Mouse (Mus musculus) embryo, embryonic 10 days (tissue): ENCODE measurements at regions not wholly inside any gene's neighbourhood (a gene's known extent, or its start where the extent isn't known, plus 50 kb on each side); places are given as distances from the start of the nearest gene placed in this dataset.
"Not testable (repeated sequence)": the region's sequence is repeated elsewhere in the genome, so short reads cannot be mapped to it uniquely, and the experiment has no call there.

Source experiments
- DNase-seq: peaks from one replicate; pipeline ENCODE4 v3.0.0-alpha.2; 2015; ENCODE audit warnings: low spot score

DNA sequence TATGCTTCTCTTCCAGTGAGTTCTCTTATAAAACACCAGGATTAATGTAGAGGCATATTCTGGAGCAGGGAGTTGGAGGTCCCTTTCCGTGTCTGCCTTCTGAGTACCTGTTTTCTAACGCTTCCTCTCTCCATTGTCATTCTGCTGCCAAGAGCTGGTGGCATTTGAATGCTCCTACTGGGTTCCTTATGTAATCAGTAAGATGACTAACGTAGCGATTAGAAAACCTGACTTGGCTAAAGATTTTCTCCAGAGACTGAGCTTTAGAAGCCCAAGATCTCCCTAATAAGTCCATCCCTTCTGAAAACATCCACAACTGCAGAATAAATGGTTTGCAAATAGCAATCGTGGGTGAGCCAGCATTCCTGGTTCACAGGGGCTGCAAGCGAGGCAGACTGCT, 174.5 kb downstream of the Dhx15 start:
- no peak for DNase-seq

DNA sequence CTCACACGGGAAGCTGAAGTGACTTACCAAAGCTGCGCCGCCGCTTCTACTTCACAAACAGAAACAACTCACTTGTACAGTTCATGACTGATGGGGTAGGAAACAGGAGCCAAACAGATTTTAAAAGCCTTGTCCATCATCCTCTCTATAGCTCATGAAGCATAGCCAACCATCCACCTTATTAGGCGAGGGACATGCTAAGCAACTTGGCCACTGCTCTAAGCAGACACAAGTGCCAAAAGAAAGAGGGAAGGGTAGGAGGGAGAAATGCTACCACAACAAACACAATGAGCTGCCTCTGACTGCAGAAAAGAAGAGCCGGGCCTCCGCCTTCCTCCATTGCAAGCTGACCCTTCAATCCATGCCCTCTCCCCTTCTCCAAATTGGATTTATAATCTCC, 179.9 kb downstream of the Dhx15 start:
- no peak for DNase-seq

DNA sequence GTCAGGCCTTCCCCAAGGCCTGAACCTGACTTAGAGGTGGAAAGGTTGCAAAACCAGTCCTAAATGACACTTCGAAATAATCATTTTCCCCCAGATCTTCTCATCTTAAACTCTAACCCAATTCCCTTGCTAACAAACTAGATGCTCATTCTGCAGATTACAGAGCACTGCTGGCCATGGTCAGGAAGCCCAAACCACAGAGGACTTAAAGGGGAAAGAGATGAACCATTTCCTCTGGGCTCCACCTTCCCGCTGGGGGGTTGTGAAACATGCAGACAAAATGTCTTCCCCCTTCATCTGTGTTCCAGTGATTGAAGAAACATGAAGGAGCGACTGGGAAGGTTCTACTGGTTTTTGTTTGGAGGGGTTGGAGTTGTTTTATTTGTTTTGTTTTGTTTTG, 181.4 kb downstream of the Dhx15 start:
- no peak for DNase-seq

DNA sequence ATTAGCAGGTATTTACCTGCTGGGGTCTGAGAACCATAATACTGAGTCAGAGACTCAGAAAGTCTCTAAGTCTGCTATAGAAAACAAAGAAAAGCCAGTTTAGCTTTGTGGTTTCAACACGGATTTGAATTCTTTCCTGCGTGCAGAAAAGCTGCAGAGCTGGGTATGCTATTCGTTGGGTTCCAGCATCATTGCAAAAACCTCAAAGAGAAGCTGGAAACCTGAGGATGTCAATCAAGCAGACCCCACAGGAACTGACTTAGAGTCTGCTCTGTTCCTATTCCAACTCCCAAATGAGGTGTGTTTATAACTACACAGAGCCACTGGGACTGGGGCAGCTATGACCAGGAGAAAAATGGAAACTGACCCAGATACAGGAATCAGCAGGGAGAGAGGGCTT, 183.5 kb downstream of the Dhx15 start:
- DNase-seq, result no peak

DNA sequence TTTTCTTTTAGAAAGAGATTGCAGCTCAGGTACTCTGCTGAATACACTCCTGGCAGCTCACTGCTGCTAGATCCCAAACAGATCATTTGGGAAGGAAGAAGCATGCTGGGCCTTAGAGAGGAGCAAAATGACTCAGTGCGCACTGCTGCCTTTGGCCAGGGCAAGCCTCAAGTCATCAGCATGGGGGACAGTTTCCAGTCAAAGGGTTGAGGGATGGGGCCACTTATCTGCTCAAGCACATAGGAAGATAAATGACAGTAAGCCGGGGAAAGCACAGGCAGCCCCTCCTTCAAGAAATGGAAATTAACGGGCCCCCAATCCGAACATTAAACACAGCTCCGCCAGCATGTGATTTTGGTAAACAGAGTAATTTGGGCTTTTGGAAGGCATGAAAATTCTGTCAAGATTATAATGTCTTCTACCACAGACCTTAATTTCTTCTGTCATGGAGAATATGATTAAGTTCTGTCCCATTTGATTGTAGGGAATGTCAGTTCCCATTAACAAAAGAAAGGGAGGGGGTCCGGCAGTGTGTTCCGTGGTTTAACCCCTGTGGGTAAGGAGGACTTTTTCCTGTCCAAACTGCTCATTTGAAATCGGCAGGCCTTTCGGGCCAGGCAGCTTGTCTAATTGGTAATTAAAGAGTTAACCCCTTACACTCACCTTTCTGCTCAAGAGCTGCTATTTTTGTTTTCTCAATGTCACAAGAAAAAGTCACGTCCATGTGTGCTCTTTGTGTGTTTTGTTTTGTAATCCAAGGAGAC, 199.3 kb downstream of the Dhx15 start:
- peak; percentile 32 for DNase-seq

DNA sequence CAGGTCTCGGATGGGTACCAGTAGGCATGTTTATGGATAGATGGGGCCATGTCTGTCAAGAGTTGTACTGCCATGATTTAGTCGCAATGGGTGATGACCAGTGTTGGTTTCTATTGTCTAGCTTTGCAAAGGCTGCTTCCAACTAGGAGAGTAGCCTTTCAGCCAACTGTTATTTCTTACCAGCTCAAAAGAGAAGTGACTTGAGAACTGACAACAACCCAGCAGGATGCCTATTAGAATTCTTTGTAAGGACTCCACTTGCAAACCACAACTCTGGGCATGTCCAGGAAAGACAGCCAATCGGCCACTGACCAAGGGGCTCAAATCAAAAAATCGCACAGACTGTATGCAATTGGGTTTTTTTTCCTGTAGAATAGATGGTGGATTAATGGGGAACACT, 200.9 kb downstream of the Dhx15 start:
- DNase-seq, result peak; percentile 11

DNA sequence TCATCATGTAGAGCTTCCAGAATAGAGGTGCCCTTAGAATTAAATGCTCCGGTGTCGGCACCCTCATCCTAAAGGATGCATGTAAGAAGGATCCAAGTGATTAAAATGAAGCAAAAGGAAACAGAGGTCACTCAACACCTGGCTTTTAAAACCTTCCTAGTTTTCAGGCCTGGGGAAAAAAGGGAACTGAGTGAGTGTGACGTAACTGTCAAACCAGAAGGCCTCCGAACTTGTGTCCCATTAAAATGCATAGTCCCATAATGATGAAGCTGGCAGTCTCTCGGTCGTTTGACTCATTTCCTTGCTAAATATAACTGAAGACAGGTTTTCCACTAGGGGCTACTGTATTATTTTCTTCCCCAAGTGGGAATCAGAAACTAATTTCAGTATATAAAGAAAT, 201.4 kb downstream of the Dhx15 start:
- DNase-seq, result no peak

DNA sequence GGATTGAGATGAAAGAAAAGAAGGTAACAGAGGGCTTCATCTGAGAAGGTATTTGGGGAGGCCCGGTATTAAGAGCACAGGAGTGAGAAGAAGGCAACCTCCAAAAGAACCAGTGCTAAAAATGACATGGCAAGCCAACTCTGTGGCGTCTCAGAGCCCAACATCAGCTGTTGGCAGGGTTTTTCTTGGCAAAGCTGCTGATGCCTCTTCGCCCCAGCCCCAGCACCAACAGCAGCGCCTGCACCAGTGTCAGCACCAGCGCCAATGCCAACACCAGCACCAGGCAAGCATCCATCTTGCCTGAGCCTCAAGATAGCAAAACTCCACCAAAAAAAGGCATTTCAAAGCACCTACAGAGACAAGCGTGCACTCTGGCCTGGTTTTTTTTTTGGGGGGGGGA, 205.3 kb downstream of the Dhx15 start:
- no peak for DNase-seq

DNA sequence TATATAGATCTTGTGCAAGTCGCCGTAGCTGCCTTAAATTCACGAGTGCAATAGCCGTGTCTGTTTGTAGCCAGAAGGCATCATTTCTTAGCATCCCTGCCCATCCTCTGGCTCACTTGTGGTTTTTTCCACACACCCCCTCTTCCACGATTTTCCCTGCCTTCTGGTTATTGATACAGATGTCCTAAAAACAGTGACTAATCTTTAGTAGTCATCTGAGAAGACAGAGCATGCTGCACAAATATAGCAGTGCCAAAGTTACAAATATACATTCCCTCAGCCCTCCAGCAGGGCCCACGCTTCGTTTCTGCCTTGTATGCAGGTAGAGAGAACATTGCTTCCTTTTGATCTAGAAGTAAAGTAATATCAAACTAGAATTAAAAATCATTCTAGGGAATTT, 207.5 kb downstream of the Dhx15 start:
- DNase-seq, result no peak

DNA sequence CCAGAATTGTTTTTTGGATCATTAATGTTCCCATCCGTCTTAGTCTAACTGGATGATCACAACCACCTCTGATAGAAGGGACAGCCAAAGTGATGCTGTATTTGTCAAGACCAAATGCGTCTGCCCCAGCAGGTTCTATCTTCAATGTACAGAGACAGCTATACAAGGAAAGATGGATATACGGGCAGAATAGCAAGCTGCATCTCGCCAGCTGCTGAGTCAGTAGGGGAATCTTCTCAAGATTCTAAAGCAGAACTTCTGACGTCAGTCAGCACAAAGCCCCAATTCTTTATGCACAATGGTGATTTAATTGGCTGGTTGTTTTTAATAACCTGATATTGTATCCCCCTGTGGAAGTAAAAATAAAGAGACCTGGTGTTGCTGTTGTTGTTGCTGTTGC, 209.4 kb downstream of the Dhx15 start:
- DNase-seq, result no peak

DNA sequence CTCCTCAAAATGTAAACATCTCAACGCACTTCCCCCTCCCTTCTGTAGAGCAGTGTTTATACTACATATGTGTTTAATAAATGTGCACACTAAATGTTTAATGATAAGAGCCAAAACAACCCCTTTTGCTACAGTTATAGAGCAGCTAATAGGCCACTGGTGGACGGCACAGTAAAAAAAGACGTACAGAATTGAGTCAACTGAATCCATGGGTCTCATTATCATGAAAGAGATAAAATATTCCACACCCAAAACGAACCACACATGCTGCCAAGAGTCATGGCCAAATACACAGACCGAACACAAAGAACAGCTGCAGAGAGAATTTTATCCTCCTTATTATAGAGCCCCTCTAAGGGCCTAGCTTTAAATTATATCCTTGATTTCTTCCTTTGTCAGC, 237.8 kb downstream of the Dhx15 start:
- no peak for DNase-seq

DNA sequence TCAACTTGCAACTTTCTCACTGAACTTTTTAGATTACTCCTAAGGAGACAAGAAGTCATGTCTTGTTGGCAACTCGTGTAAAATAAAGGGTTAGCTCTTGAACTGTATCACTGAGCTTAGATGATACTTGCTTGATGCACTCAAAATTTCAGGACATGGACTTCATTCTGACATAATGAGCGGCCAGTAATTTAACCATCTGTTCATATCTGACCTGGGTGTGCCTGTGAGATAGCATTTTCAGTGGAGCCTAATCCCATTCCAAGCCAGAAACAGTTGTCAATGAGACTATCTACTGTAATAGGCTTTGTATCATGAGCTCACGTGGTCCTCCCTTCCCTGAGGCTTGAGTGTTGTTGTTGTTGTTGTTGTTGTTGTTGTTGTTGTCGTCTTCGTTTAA, 240.3 kb downstream of the Dhx15 start:
- DNase-seq, result no peak

DNA sequence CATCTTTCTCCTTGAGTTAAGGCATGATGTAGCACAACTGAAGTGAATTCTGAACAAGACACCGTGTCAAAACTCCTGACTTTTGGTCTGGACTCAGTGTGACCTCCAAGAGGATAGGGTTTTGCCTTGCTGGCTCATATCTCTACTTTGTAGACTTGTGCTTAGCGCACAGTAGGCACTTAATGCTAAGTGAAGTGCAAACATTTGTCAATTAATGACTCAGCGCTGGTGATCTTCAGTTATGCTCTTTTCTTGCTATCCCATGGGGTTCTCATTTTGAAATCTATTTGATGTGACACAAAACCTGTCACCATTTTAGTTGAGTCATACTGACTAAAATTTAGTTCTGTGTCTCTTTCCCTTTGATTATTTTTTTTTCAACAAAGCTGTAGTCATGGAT, 244.3 kb downstream of the Dhx15 start:
- DNase-seq, result no peak

DNA sequence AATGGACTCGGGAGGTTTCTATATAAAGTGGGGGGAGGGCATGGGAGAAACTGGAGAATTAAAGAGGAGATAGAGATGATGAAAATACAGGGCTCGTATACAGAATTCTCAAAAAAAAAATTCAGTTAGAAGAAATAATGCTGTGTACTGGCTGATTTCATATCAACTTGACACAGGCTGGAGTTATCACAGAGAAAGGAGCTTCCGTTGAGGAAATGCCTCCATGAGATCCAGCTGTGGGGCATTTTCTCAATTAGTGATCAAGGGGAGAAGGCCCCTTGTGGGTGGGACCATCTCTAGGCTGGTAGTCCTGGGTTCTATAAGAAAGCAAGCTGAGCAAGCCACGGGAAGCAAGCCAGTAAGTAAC, 248.4 kb downstream of the Dhx15 start:
- DNase-seq, result not testable (repeated sequence)

DNA sequence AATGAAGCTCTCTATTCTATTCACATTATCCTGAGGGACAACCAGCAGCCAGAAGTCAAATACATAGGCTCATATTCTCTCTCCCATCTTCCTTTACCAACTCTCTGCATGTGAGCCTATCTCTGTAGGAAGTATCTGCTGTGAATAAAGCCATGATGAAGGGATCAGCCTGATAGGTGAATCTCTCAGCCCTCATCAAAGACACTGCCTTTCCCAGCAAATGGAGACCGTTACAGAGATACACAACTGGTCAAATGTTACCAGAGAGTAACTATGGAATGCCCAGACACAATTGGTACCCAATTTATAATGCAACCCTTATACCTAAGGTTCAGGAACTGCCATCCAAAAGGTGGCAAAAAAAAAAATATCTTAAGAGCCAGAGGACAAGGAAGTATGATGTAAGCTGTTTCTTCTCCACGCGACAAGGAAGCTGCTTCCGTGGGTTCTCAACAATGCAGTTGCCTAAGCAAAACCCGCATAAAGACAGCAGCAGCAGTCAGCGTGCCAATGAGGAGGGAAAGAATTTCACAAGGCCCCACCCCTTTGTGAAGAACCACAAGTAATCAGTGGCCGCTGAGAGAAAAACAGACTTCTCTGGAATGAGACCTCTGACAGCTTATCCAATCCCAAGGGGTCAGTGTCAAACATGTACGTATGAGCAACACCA, 248.9 kb downstream of the Dhx15 start:
- DNase-seq, result peak; percentile 16

DNA sequence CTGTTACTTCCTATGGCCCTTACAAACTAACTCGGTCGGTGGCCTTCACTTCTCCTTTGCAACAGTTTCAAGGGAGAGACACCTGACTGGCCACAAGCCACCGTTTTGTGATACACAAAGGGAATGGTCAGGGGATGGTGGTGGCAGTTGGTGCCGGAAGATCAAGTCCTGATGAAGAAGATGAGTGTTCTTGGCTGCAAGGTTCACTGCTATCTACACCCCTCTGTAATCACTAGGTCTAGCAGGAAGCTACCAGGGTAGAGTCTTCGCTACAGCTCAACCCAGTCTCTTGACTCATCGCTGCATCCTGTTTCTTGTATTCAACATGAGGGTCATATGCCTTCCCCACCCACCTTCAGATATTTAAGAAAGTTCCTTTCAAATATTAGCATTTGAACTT, 251.5 kb downstream of the Dhx15 start:
- no peak for DNase-seq

DNA sequence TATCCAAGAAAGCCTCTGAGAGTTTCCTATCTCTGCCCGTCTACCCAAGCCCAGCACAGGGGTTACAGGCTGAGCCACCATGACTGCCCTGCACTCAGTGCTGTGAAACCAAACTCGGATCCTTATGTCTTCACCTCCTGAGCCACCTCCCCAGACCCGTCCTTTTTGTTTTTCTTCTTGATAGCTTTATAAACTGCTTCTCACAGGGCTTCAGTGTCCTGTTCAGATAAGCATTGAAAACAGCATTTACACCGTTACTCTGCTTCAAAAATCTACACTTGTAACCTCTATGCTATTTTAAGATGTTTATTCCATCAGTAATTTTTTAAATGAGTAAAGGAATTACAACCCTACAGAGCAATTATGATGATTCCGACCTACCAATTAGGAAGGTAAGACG, 253.0 kb downstream of the Dhx15 start:
- DNase-seq, result no peak

DNA sequence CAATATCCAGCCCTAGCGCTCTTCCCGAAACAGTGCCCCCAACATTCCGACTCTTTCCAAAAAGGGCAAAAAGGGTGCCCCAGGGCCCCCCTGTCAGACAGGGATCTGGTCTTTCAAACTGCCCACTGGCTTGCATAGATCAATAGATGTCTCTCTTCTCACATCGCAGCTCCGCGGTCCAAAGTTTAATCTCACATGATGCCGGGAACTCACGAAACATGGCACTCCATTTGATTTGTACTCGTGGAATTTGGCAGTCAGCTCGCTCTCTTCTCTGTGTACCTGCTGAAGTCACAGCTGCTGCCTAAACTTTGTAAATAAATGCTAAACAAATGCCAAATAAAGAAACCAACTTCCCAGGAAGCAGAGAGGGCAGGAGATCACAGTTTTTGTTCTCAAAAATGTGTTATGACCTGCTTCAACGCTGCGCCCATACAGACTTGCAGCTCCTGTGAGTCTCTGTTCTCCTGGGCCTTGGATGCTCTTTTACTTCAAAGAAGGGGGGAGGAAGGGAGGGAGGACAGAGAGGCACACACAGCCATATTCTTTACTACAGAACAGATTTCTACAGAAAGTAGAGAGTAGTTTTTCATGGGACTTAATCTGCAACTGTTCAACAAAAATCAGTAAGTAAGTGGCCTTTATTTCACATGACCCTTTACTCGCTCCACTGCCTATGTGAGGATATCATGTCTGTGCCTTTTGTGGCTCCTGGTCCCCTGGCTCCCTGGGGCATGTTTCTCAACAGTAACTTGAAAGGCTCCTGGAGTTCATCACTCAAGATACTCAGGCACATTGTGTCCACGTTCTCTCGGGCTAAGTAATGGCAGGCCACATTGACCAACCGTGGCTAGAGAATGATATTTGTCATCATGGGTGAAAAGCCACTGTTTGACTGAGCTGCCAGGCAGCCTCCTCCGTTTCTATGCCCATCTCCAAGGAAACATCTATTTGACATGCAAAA, 254.6 kb downstream of the Dhx15 start:
- DNase-seq, result peak; percentile 6

DNA sequence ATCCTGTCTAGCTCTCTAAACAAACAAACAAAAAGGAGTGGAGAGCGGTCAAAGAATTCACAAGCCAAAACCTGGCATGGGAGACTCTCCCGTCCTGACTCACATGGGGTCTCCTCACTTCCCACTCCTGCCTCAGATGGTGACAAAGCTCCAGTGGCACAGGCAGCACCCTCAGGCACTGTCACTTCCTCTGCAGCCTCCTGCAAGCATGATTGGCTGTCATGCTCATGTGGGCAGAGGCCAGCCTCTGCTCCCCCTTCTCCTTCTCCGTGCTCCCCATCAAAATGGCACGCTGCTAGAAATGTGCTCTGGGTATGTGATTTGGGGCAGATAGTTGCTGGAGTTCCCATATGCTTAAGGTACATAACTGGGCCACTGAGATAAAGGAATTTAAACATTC, 255.4 kb downstream of the Dhx15 start:
- no peak for DNase-seq

DNA sequence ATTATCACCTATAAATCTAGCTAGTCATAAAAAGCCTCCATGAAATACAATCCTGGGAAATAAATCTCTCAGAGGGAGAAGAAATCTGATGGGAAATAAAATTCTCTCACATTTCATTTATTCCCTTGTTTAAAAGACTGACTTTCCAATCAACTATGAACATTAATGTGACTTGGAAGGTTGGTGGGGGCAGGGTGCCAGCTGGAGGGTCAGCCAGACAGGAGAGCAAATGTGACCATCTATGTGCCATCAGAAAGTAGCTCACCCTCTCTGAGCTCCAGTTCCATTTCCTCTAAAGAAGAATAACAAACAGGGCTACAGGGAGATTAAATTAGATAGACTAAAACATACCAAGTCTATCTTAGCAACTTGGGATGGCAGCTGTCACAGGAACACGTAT, 257.0 kb downstream of the Dhx15 start:
- no peak for DNase-seq

DNA sequence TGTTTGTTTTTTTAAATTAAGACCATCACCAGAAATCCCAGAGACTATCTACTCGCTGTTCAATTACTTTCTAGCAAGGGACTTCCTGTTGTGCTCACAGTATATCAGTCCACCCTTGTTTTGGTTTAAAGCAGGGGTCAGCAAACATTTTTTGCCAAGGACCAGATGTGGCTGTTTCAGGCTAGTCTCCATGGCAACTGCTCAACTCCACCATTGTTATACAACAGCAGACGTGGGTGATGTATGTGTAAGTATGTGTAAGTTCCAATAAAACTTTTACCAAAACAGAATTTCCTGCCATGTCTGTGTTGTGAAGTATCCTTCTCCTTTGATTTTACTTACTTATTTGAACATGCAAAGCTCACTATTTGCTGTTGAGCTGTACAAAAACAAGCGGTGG, 259.9 kb downstream of the Dhx15 start:
- no peak for DNase-seq

DNA sequence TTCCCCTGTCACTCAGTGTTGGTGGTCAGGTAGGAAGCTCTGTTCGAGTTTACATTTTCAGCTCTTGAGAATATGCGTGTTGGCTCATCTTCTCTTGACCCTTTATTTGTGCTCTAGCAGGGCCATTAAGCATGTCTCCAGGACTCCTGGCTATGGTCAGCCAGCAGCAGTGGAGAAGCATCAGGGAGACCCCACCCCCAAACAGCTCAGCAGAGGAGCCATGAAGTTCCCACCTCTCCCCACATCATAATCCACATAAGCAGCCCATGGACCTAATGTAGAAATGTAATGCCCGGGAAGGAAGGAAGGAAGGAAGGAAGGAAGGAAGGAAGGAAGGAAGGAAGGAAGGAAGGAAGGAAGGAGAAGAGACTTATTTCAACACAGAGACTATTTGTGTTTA, 261.5 kb downstream of the Dhx15 start:
- DNase-seq, result no peak

DNA sequence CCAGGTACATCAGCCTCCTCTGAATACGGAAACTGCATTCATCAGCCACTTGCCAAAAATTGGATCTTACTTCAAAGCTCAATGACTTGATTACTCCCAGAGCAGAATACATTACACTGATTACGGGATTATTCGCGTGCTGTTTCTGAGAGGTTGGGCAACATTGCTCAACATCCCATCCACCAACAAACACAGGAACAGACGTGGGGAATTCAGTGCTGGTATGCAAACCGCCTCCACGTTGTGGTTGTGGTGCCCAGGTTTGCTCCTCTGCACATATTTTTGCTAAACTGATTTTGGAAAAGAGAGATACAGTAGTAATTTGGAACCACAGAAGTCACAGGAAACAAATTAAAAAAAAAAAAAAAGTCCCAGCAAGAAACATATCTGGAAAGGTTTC, 266.9 kb downstream of the Dhx15 start:
- DNase-seq, result no peak
